Mouse (Mus musculus) liver, embryonic 18 days (tissue): ENCODE measurements around the gene Gsdmc3. TPM values are rescaled to one million over a fixed set of nuclear protein-coding genes. Genes with fewer than 3 reads are reported as not detected.

Experiments used
- polyA plus RNA-seq: library from polyadenylated mRNA; depleted of rRNA; stranded (reverse); fragments of >200 nt; gene quantifications from 2 replicates; pipeline ENCODE4 v1.2.3, GENCODE M21; 2012; rRNA removed

Gsdmc3 gene
- polyA plus RNA-seq, result not detected in 2 replicates

GRCm38 (mm10) chr15:63878458-63878857 is at the start of gene Gsdmc3:
TSS of gene Gsdmc3 (minus strand) at chr15:63878558.

GRCm38 (mm10) chr15:63912197-63912596 is 33.8 kb upstream of the Gsdmc3 start, which contains the start of gene Gsdmc4:
TSS of gene Gsdmc4 (minus strand) at chr15:63912297.

Other genes with a start within 250 kb of the Gsdmc3 start
- not detected in 2 replicates for gene Gsdmc2, start 33.4 kb downstream of the Gsdmc3 start, polyA plus RNA-seq
- 0.03 TPM in 1 of 2 replicates, not detected in the other for gene Gsdmc4, start 33.7 kb upstream of the Gsdmc3 start, polyA plus RNA-seq
- 27.6 and 30.5 TPM in 2 replicates for gene Fam49b, start 181.9 kb upstream of the Gsdmc3 start, polyA plus RNA-seq